Mouse (Mus musculus) yolk sac, embryonic 10.5 days (tissue): ENCODE data around the gene Ppp1cc.

ENCODE experiments used
- DNase-seq: peaks from one replicate; pipeline ENCODE4 v3.0.0-alpha.2; 2017; ENCODE audit warnings: low spot score

Ppp1cc gene

DNA sequence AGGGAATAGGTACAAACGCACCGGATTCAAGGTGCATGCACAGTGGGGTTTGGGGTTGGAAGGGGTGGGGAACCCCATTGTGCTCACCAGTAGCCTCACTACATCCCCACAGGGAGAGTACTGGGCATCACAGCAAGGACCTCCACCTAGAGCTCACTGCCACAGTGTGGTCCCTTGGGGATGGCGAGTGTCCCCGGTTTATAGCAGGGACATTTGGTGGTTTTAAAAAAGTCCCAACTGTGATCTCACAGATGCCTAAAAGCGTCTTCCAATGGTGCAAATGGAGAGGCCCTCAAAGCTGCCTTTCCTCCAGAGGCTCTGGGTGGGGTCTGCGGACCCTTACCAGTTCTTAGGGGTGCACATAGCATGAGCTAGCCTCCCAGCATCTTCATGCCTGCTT, 55.8 kb downstream of the Ppp1cc start:
- no peak for DNase-seq

DNA sequence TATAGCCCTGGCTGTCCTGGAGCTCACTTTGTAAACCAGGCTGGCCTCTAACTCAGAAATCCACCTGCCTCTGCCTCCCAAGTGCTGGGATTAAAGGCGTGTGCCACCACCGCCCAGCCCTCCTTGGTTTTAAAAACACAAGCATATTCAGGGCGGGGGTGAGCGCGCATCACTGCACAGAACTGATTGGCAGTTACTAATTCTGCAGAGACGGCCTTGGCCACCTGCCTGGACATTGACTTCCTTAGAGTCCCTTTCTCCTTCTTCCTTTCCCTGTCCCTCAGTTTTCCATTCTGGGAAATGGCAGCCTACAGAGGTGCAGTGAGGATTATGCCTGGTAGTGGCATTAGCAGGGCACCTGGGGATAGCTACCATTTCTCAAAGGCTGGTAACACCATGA, 59.6 kb downstream of the Ppp1cc start:
- DNase-seq: no peak

- no peak for DNase-seq
These were observed 60.2 kb downstream of the Ppp1cc start for GRCm38 (mm10) chr5:122218109-122218905.

- no peak for DNase-seq
These were observed 60.9 kb downstream of the Ppp1cc start for GRCm38 (mm10) chr5:122218928-122219327.

- DNase-seq: peak; percentile 59
These were observed 61.9 kb downstream of the Ppp1cc start for GRCm38 (mm10) chr5:122219655-122220629.

DNA sequence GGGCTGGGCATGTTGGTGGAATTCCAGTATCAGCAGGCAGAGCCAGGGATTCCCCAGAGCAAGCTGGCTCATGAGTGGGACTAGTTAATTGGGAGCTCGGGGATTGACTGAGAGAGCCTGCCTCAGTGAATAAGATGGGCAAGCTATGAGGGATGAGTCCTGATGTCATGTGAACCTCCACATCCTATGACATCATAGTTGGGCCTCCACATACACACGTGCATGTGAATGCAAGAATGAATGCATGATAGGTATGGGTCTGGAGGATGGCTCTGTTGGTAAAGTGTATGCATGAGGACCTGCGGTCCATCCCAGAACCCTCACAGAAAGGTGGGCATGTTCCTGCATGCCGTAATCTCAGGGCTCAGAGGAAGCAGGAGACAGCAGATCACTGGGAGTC, 63.0 kb downstream of the Ppp1cc start:
- no peak for DNase-seq

- no peak for DNase-seq
These were observed 66.2 kb downstream of the Ppp1cc start for GRCm38 (mm10) chr5:122224291-122224690.
